ENCODE assay signal across 14 mouse cellular contexts in genomic region chr3:127818694-127819663, GRCm38 (mm10). TPM values are rescaled to one million over a fixed set of nuclear protein-coding genes. Genes with fewer than 3 reads are reported as not detected.
DNase-seq lines count a peak whose midpoint lies in the region; ATAC-seq and TF ChIP-seq lines count a peak whose summit lies in the region.
"Had no signal": no experiment of that assay in that cellular context is flagged by ENCODE, and none has a peak within 500 bp of the region (broad histone marks: within the 10 kb centered on the region; RNA-seq: fewer than 3 reads in every experiment).

No protein-coding gene starts in this region.

- ATAC-seq in embryonic facial prominence, embryonic 15.5 days (ENCODE audit: insufficient number of reproducible peaks, low FRiP score, low TSS enrichment, low read depth), result 0 out of 2 replicates have a peak, but pooled peaks have one; percentile 29
- peak; percentile 87 for ATAC-seq in kidney, embryonic 16.5 days (ENCODE audit: low FRiP score, low TSS enrichment)
- ATAC-seq in liver, embryonic 15.5 days (ENCODE audit: insufficient read depth), result peak; percentile 53; the same call in 1 of the 2 replicates

- DNase-seq in gastrocnemius, adult 18-20 months (ENCODE audit: low spot score), result peak; percentile 30
- DNase-seq in gastrocnemius, postnatal 10 days, result no peak
- DNase-seq in right cerebral cortex, adult 2 months (ENCODE audit: low spot score in 2 of 2), result no peak
- no peak for DNase-seq in left cerebral cortex, adult 2 months (ENCODE audit: extremely low spot score in 1 of 2, low spot score in 2 of 2)
- no peak for DNase-seq in adrenal gland, postnatal 14 days
- DNase-seq: adrenal gland, postnatal 25 days; cerebellum, postnatal 36 days; lung, postnatal 36 days; midbrain, embryonic 14.5 days; retina, postnatal 1 day had no signal

- peaks cover 25% of the 10 kb centered on the region for H3K36me3 ChIP-seq in embryonic facial prominence, embryonic 15.5 days
- H3K36me3 ChIP-seq in kidney, embryonic 16.5 days (ENCODE audit: insufficient read depth, low read length), result peaks cover 17% of the 10 kb centered on the region; the same call in 1 of the 2 replicates
- peaks cover 34% of the 10 kb centered on the region for H3K36me3 ChIP-seq in liver, embryonic 15.5 days (replicated peaks)

- H3K9me3 ChIP-seq in embryonic facial prominence, embryonic 15.5 days (replicated peaks), result no peaks in the 10 kb centered on the region
- H3K9me3 ChIP-seq in kidney, embryonic 16.5 days (ENCODE audit: low read length), result no peaks in the 10 kb centered on the region
- H3K9me3 ChIP-seq in liver, embryonic 15.5 days (replicated peaks), result no peaks in the 10 kb centered on the region

- H3K27me3 ChIP-seq in embryonic facial prominence, embryonic 15.5 days, result no peaks in the 10 kb centered on the region
- no peaks in the 10 kb centered on the region for H3K27me3 ChIP-seq in kidney, embryonic 16.5 days (ENCODE audit: insufficient read depth, low read length)
- H3K27me3 ChIP-seq in liver, embryonic 15.5 days, result no peaks in the 10 kb centered on the region

- H3K4me1 ChIP-seq in embryonic facial prominence, embryonic 15.5 days, result no peaks in the 10 kb centered on the region
- H3K4me1 ChIP-seq in kidney, embryonic 16.5 days (ENCODE audit: insufficient read depth, low read length), result peaks cover 10% of the 10 kb centered on the region; the same call in 1 of the 2 replicates
- H3K4me1 ChIP-seq in liver, embryonic 15.5 days (replicated peaks), result peaks cover 26% of the 10 kb centered on the region

- no peak for TF ChIP-seq CTCF in left cerebral cortex, adult 2 months (IDR thresholded peaks at IDR 0.05)

- intact Hi-C loops in left cerebral cortex, adult 2 months (cut with DNase I), result no loop called here

- no peak overlapping the region for H3K27ac ChIP-seq in embryonic facial prominence, embryonic 15.5 days (replicated peaks)
- peak overlapping the region; percentile 58 for H3K27ac ChIP-seq in kidney, embryonic 16.5 days (ENCODE audit: low read length)
- H3K27ac ChIP-seq in liver, embryonic 15.5 days (replicated peaks), result 0 out of 2 replicates have a peak overlapping the region, but pooled peaks have one; percentile 7
- no peak overlapping the region for H3K27ac ChIP-seq in left cerebral cortex, adult 2 months

- no peak overlapping the region for H3K9ac ChIP-seq in embryonic facial prominence, embryonic 15.5 days
- H3K9ac ChIP-seq in kidney, embryonic 16.5 days (replicated peaks; ENCODE audit: low read length), result no peak overlapping the region
- no peak overlapping the region for H3K9ac ChIP-seq in liver, embryonic 15.5 days

- H3K4me2 ChIP-seq in embryonic facial prominence, embryonic 15.5 days (replicated peaks), result no peak overlapping the region
- H3K4me2 ChIP-seq in kidney, embryonic 16.5 days (replicated peaks; ENCODE audit: low read depth, low read length), result no peak overlapping the region
- no peak overlapping the region for H3K4me2 ChIP-seq in liver, embryonic 15.5 days
- H3K4me2 ChIP-seq: heart, embryonic 11.5 days had no signal

- 75% methylated on average over 11 of the region's 11 CpGs for WGBS in embryonic facial prominence, embryonic 15.5 days
- 42% methylated on average over 11 of the region's 11 CpGs for WGBS in kidney, embryonic 16.5 days
- WGBS in liver, embryonic 15.5 days (ENCODE audit: insufficient replicate concordance), result 69% methylated on average over 11 of the region's 11 CpGs

- H3K4me3 ChIP-seq in embryonic facial prominence, embryonic 15.5 days (replicated peaks), result no peak overlapping the region
- no peak overlapping the region for H3K4me3 ChIP-seq in kidney, embryonic 16.5 days (ENCODE audit: low read length)
- no peak overlapping the region for H3K4me3 ChIP-seq in liver, embryonic 15.5 days (replicated peaks)
- no peak overlapping the region for H3K4me3 ChIP-seq in left cerebral cortex, adult 2 months

RNA-seq across cellular contexts. Expression of gene Ap1ar, which starts 18.3 kb away (rescaled TPM):
- 10 to 100 TPM; 28.7 to 30.0 TPM for total RNA-seq in gastrocnemius, adult 18-20 months (2021)
- total RNA-seq in gastrocnemius, postnatal 10 days (2021), result 10 to 100 TPM; 15.5 to 18.7 TPM
- 54.3 and 58.1 TPM in 2 replicates for polyA plus RNA-seq in embryonic facial prominence, embryonic 15.5 days (2015; fragmentation: Nextera tagmentation; extraction: Ambion mirVana)
- 49.3 and 50.9 TPM in 2 replicates for polyA plus RNA-seq in kidney, embryonic 16.5 days (2015; fragmentation: Nextera tagmentation; extraction: Ambion mirVana)
- 19.1 and 19.2 TPM in 2 replicates for polyA plus RNA-seq in liver, embryonic 15.5 days (2015; fragmentation: Nextera tagmentation; extraction: Ambion mirVana)
- 10 to 100 TPM; 81.7 to 89.0 TPM for total RNA-seq in left cerebral cortex, adult 2 months (2021)
- total RNA-seq in adrenal gland, postnatal 14 days (2021), result 30.3 and 33.5 TPM in 2 replicates

RNA-seq across cellular contexts. Expression of gene Tifa, which starts 29.4 kb away (rescaled TPM):
- total RNA-seq in gastrocnemius, adult 18-20 months (2021), result 1 to 10 TPM; 1.1 to 2.9 TPM
- total RNA-seq in gastrocnemius, postnatal 10 days (2021), result 1 to 10 TPM; 1.7 to 2.7 TPM
- 3.6 TPM in 2 replicates for polyA plus RNA-seq in embryonic facial prominence, embryonic 15.5 days (2015; fragmentation: Nextera tagmentation; extraction: Ambion mirVana)
- polyA plus RNA-seq in kidney, embryonic 16.5 days (2015; fragmentation: Nextera tagmentation; extraction: Ambion mirVana), result 4.3 and 5.4 TPM in 2 replicates
- 14.9 and 15.3 TPM in 2 replicates for polyA plus RNA-seq in liver, embryonic 15.5 days (2015; fragmentation: Nextera tagmentation; extraction: Ambion mirVana)
- 1 to 10 TPM; 5.8 to 6.4 TPM for total RNA-seq in left cerebral cortex, adult 2 months (2021)
- 3.0 and 5.2 TPM in 2 replicates for total RNA-seq in adrenal gland, postnatal 14 days (2021)

RNA-seq across cellular contexts. Expression of gene Alpk1, which starts 38.7 kb away (rescaled TPM):
- total RNA-seq in gastrocnemius, adult 18-20 months (2021), result 1 to 10 TPM; 1.9 to 2.1 TPM
- 1 to 10 TPM; 2.0 to 3.1 TPM for total RNA-seq in gastrocnemius, postnatal 10 days (2021)
- 1.0 and 2.4 TPM in 2 replicates for polyA plus RNA-seq in embryonic facial prominence, embryonic 15.5 days (2015; fragmentation: Nextera tagmentation; extraction: Ambion mirVana)
- 1.2 TPM in 2 replicates for polyA plus RNA-seq in kidney, embryonic 16.5 days (2015; fragmentation: Nextera tagmentation; extraction: Ambion mirVana)
- 0.59 and 0.62 TPM in 2 replicates for polyA plus RNA-seq in liver, embryonic 15.5 days (2015; fragmentation: Nextera tagmentation; extraction: Ambion mirVana)
- 1 to 10 TPM; 4.6 to 5.5 TPM for total RNA-seq in left cerebral cortex, adult 2 months (2021)
- total RNA-seq in adrenal gland, postnatal 14 days (2021), result 8.7 and 10.1 TPM in 2 replicates

Comparison
In these comparisons a context has a peak if more than half of its experiments do, and no peak if none do; other contexts are left out.
1. ATAC-seq: peak in every context shown above with its lines; median percentile 87 in kidney, embryonic 16.5 days; 53 in liver, embryonic 15.5 days; 29 in embryonic facial prominence, embryonic 15.5 days.
2. H3K27ac ChIP-seq: peak in kidney, embryonic 16.5 days (single experiment) and liver, embryonic 15.5 days (single experiment); none in embryonic facial prominence, embryonic 15.5 days (single experiment) and left cerebral cortex, adult 2 months (single experiment).